Mouse (Mus musculus) C2C12 (cell line): ENCODE data around the gene Dab2.

Experiments
- CTCF ChIP-seq: IDR thresholded peaks from one replicate; pipeline ENCODE4 v1.5.1; 2011; ENCODE audit not compliant: control insufficient read depth, insufficient read depth, insufficient read length
- FOSL1 ChIP-seq: IDR thresholded peaks from one replicate; pipeline ENCODE4 v1.8.0; 2011; ENCODE audit warnings: mild to moderate bottlenecking, low read length; ENCODE audit not compliant: poor library complexity, insufficient read depth, severe bottlenecking
- MAX ChIP-seq: IDR thresholded peaks from one replicate; pipeline ENCODE4 v1.6.1; 2011; ENCODE audit warnings: mild to moderate bottlenecking, control low read depth
- MYOD1 ChIP-seq: IDR thresholded peaks from one replicate; pipeline ENCODE4 v1.6.1; 2011; ENCODE audit warnings: low read depth; ENCODE audit not compliant: control insufficient read depth, insufficient read length
- USF1 ChIP-seq: IDR thresholded peaks from one replicate; pipeline ENCODE4 v1.6.1; 2011; ENCODE audit warnings: low read depth, mild to moderate bottlenecking, control low read depth, moderate library complexity

GRCm38 (mm10) chr15:6468845-6469244, 169.3 kb downstream of the Dab2 start:
- TF ChIP-seq USF1: no peak
- TF ChIP-seq MAX: no peak
- TF ChIP-seq CTCF: no peak
- TF ChIP-seq MYOD1: no peak
- no peak for TF ChIP-seq FOSL1
